Mouse (Mus musculus) E14TG2a.4 (cell line): ENCODE data around the gene Phyhipl.

ENCODE experiments used
- CTCF ChIP-seq: conservative IDR thresholded peaks from 2 replicates; pipeline ENCODE4 v1.5.1; 2014; ENCODE audit warnings: low read length
- NANOG ChIP-seq: IDR thresholded peaks from 2 replicates; pipeline ENCODE4 v1.6.1; 2014; ENCODE audit warnings: borderline replicate concordance, low read length, mixed read lengths
- POU5F1 ChIP-seq: IDR thresholded peaks from 2 replicates; pipeline ENCODE4 v1.6.1; 2014; ENCODE audit warnings: low read length, borderline replicate concordance

GRCm38 (mm10) chr10:70688881-70689280 is 33.1 kb upstream of the Phyhipl start:
- TF ChIP-seq CTCF (no peak), POU5F1 (no peak), NANOG (no peak)
